Mouse (Mus musculus): ENCODE measurements around the gene Ppp1r13l. TPM values are rescaled to one million over a fixed set of nuclear protein-coding genes. Genes with fewer than 3 reads are reported as not detected.

Ppp1r13l gene
- polyA plus RNA-seq, 1 experiment: 4.0 TPM

DNA sequence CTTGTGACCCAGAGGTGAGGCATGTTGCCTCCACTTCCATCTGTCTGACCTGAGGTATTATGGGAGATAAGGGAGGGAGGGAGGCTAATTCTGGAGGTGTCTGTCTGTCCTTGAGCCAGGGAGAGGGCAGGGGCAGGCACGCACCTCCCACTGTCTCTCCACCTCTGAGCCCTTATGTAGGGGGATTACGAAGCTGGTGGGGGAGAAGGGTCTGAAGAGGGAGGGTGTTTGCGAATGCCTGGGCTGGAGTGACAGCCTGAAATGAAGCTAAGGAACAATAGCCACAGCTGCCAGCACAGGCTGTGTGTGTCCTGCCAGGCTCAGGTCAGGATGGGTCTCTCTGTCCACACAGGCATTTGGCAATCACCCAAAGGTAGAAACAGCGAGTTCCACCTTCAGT lies 2.7 kb downstream of the Ppp1r13l start:
- Histone ChIP-seq H3K4me3 (replicated peaks; ENCODE audit: control insufficient read depth, low read depth, low read length) (no peak overlapping the region), H3K4me1 (ENCODE audit: control insufficient read depth, insufficient read depth, low read length) (peaks cover 2% of the 10 kb centered on the region; the same call in 1 of the 2 replicates), H3K27ac (ENCODE audit: control insufficient read depth, insufficient read depth, low read depth, low read length, poor library complexity) (no peak overlapping the region)
- WGBS: 79% methylated on average over 4 of the region's 4 CpGs
- TF ChIP-seq POLR2A (IDR thresholded peaks at IDR 0.05; ENCODE audit: borderline replicate concordance, control insufficient read depth, low read depth, low read length): no peak
- no peak for TF ChIP-seq CTCF (IDR thresholded peaks at IDR 0.05; ENCODE audit: control insufficient read depth, insufficient read depth, low read length)

GRCm38 (mm10) chr7:19363881-19364280 lies 4.3 kb downstream of the Ppp1r13l start:
- TF ChIP-seq CTCF (IDR thresholded peaks at IDR 0.05; ENCODE audit: control insufficient read depth, insufficient read depth, low read length) (peak; percentile 90), POLR2A (IDR thresholded peaks at IDR 0.05; ENCODE audit: borderline replicate concordance, control insufficient read depth, low read depth, low read length) (no peak)
- Histone ChIP-seq H3K27ac (ENCODE audit: control insufficient read depth, insufficient read depth, low read depth, low read length, poor library complexity) (no peak overlapping the region), H3K4me1 (ENCODE audit: control insufficient read depth, insufficient read depth, low read length) (no peaks in the 10 kb centered on the region), H3K4me3 (replicated peaks; ENCODE audit: control insufficient read depth, low read depth, low read length) (no peak overlapping the region)
- 8% methylated on average over 18 of the region's 18 CpGs for WGBS

GRCm38 (mm10) chr7:19365376-19365775 lies 5.8 kb downstream of the Ppp1r13l start:
- no peaks in the 10 kb centered on the region for H3K4me1 ChIP-seq (ENCODE audit: control insufficient read depth, insufficient read depth, low read length)
- no peak overlapping the region for H3K4me3 ChIP-seq (replicated peaks; ENCODE audit: control insufficient read depth, low read depth, low read length)
- 65% methylated on average over 4 of the region's 4 CpGs for WGBS
- TF ChIP-seq POLR2A (IDR thresholded peaks at IDR 0.05; ENCODE audit: borderline replicate concordance, control insufficient read depth, low read depth, low read length): no peak
- no peak for TF ChIP-seq CTCF (IDR thresholded peaks at IDR 0.05; ENCODE audit: control insufficient read depth, insufficient read depth, low read length)
- no peak overlapping the region for H3K27ac ChIP-seq (ENCODE audit: control insufficient read depth, insufficient read depth, low read depth, low read length, poor library complexity)

DNA sequence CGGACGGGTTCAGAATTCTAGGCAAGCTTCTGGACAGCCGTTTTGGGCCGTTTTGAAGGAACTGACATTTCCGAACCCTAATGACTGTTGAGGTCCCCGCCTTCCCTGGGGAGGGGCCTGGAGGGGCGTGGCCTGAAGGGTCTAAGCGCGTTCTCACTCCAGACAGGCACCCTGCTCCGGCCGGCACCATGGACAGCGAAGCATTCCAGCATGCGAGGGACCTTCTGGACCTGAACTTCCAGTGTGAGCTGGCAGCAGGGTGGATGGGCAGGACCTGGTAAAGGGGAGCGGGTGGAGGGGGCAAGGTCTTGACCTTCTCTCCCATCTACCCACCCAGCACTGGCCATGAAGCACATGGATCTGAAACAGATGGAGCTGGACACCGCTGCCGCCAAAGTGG lies 8.8 kb downstream of the Ppp1r13l start:
- 49% methylated on average over 16 of the region's 16 CpGs for WGBS

GRCm38 (mm10) chr7:19369823-19370425 lies 10.4 kb downstream of the Ppp1r13l start:
- Histone ChIP-seq H3K4me1 (ENCODE audit: control insufficient read depth, insufficient read depth, low read length) (no peaks in the 10 kb centered on the region), H3K27ac (ENCODE audit: control insufficient read depth, insufficient read depth, low read depth, low read length, poor library complexity) (no peak overlapping the region; the same call in 1 of the 2 replicates), H3K4me3 (replicated peaks; ENCODE audit: control insufficient read depth, low read depth, low read length) (no peak overlapping the region)
- TF ChIP-seq CTCF (IDR thresholded peaks at IDR 0.05; ENCODE audit: control insufficient read depth, insufficient read depth, low read length) (peak; percentile 73), POLR2A (IDR thresholded peaks at IDR 0.05; ENCODE audit: borderline replicate concordance, control insufficient read depth, low read depth, low read length) (no peak)
- 17% methylated on average over 46 of the region's 46 CpGs for WGBS

More for the DNA sequence above, 8.8 kb downstream of the Ppp1r13l start:
- H3K4me1 ChIP-seq (ENCODE audit: control insufficient read depth, insufficient read depth, low read length): no peaks in the 10 kb centered on the region
- no peak overlapping the region for H3K4me3 ChIP-seq (replicated peaks; ENCODE audit: control insufficient read depth, low read depth, low read length)
- no peak overlapping the region for H3K27ac ChIP-seq (ENCODE audit: control insufficient read depth, insufficient read depth, low read depth, low read length, poor library complexity)
- no peak for TF ChIP-seq POLR2A (IDR thresholded peaks at IDR 0.05; ENCODE audit: borderline replicate concordance, control insufficient read depth, low read depth, low read length)
- TF ChIP-seq CTCF (IDR thresholded peaks at IDR 0.05; ENCODE audit: control insufficient read depth, insufficient read depth, low read length): no peak

DNA sequence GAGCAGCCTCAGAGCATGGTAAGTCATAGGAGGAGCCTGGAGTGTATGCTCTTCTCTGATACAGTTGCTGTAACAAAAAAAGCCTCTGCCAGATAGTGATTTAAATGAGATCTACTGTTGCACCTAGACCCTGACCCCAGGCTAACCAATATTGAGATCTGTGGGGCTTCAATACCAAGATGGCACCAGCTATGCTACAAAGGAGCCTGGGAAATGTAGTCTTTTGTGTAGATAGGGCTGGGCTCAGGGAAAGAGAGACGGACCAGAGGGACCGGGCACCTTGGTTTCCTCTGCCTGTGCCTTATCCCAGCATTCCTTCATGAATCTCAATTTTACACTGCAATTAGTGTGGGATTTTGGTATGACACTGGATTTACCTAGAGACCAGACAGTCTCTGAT lies 13.8 kb downstream of the Ppp1r13l start:
- Histone ChIP-seq H3K4me1 (ENCODE audit: control insufficient read depth, insufficient read depth, low read length) (no peaks in the 10 kb centered on the region), H3K27ac (ENCODE audit: control insufficient read depth, insufficient read depth, low read depth, low read length, poor library complexity) (no peak overlapping the region), H3K4me3 (replicated peaks; ENCODE audit: control insufficient read depth, low read depth, low read length) (no peak overlapping the region)
- 90% methylated on average over 2 of the region's 2 CpGs for WGBS
- TF ChIP-seq POLR2A (IDR thresholded peaks at IDR 0.05; ENCODE audit: borderline replicate concordance, control insufficient read depth, low read depth, low read length): no peak
- no peak for TF ChIP-seq CTCF (IDR thresholded peaks at IDR 0.05; ENCODE audit: control insufficient read depth, insufficient read depth, low read length)

- 74% methylated on average over 18 of the region's 18 CpGs for WGBS
- Histone ChIP-seq H3K4me3 (replicated peaks; ENCODE audit: control insufficient read depth, low read depth, low read length) (no peak overlapping the region), H3K27ac (ENCODE audit: control insufficient read depth, insufficient read depth, low read depth, low read length, poor library complexity) (no peak overlapping the region), H3K4me1 (ENCODE audit: control insufficient read depth, insufficient read depth, low read length) (no peaks in the 10 kb centered on the region)
- no peak for TF ChIP-seq POLR2A (IDR thresholded peaks at IDR 0.05; ENCODE audit: borderline replicate concordance, control insufficient read depth, low read depth, low read length)
- TF ChIP-seq CTCF (IDR thresholded peaks at IDR 0.05; ENCODE audit: control insufficient read depth, insufficient read depth, low read length): no peak
Observed at GRCm38 (mm10) chr7:19375368-19375767, 15.8 kb downstream of the Ppp1r13l start.

GRCm38 (mm10) chr7:19376019-19376418 lies 16.5 kb downstream of the Ppp1r13l start:
- TF ChIP-seq POLR2A (IDR thresholded peaks at IDR 0.05; ENCODE audit: borderline replicate concordance, control insufficient read depth, low read depth, low read length) (no peak), CTCF (IDR thresholded peaks at IDR 0.05; ENCODE audit: control insufficient read depth, insufficient read depth, low read length) (no peak)
- 84% methylated on average over 4 of the region's 4 CpGs for WGBS
- H3K4me1 ChIP-seq (ENCODE audit: control insufficient read depth, insufficient read depth, low read length): no peaks in the 10 kb centered on the region
- no peak overlapping the region for H3K4me3 ChIP-seq (replicated peaks; ENCODE audit: control insufficient read depth, low read depth, low read length)
- no peak overlapping the region for H3K27ac ChIP-seq (ENCODE audit: control insufficient read depth, insufficient read depth, low read depth, low read length, poor library complexity)

- no peaks in the 10 kb centered on the region for H3K4me1 ChIP-seq (ENCODE audit: control insufficient read depth, insufficient read depth, low read length)
- TF ChIP-seq POLR2A (IDR thresholded peaks at IDR 0.05; ENCODE audit: borderline replicate concordance, control insufficient read depth, low read depth, low read length) (no peak), CTCF (IDR thresholded peaks at IDR 0.05; ENCODE audit: control insufficient read depth, insufficient read depth, low read length) (no peak)
- WGBS: 75% methylated on average over 8 of the region's 8 CpGs
Observed at GRCm38 (mm10) chr7:19378049-19378448, 18.5 kb downstream of the Ppp1r13l start.

More at GRCm38 (mm10) chr7:19378049-19378448, 18.5 kb downstream of the Ppp1r13l start:
- H3K27ac ChIP-seq (ENCODE audit: control insufficient read depth, insufficient read depth, low read depth, low read length, poor library complexity): no peak overlapping the region
- H3K4me3 ChIP-seq (replicated peaks; ENCODE audit: control insufficient read depth, low read depth, low read length): no peak overlapping the region
